Mouse (Mus musculus): Measurements from ENCODE around the gene Abcc5. TPM values are rescaled to one million over a fixed set of nuclear protein-coding genes. Genes with fewer than 3 reads are reported as not detected.

The Abcc5 gene
- polyA plus RNA-seq, 1 experiment from 2014 or later, result 80.9 TPM

Other genes starting within 250 kb of the Abcc5 start
- gene Map6d1, start 185.0 kb downstream of the Abcc5 start, polyA plus RNA-seq (2014; fragmentation: Nextera tagmentation; extraction: Ambion mirVana), result 1.8 and 2.0 TPM in 2 replicates
- gene Parl, start 124.0 kb downstream of the Abcc5 start, polyA plus RNA-seq (2014; fragmentation: Nextera tagmentation; extraction: Ambion mirVana), result 96.3 and 105 TPM in 2 replicates
- gene Cyp2ab1, start 101.0 kb downstream of the Abcc5 start, polyA plus RNA-seq (2014; fragmentation: Nextera tagmentation; extraction: Ambion mirVana), result not detected in 2 replicates
- gene Eif2b5, start 72.4 kb upstream of the Abcc5 start, polyA plus RNA-seq (2014; fragmentation: Nextera tagmentation; extraction: Ambion mirVana), result 130 and 137 TPM in 2 replicates
- 58.1 and 62.7 TPM in 2 replicates for gene Dvl3, start 90.6 kb upstream of the Abcc5 start, polyA plus RNA-seq (2014; fragmentation: Nextera tagmentation; extraction: Ambion mirVana)
- 886 and 907 TPM in 2 replicates for gene Ap2m1, start 109.1 kb upstream of the Abcc5 start, polyA plus RNA-seq (2014; fragmentation: Nextera tagmentation; extraction: Ambion mirVana)
- gene Abcf3, start 122.2 kb upstream of the Abcc5 start, polyA plus RNA-seq (2014; fragmentation: Nextera tagmentation; extraction: Ambion mirVana), result 59.5 and 61.3 TPM in 2 replicates
- gene Vwa5b2, start 163.1 kb upstream of the Abcc5 start, polyA plus RNA-seq (2014; fragmentation: Nextera tagmentation; extraction: Ambion mirVana), result 3.8 and 4.3 TPM in 2 replicates
- gene Eef1akmt4, start 185.2 kb upstream of the Abcc5 start, polyA plus RNA-seq (2014; fragmentation: Nextera tagmentation; extraction: Ambion mirVana), result 32.2 and 34.4 TPM in 2 replicates
- not detected in 2 replicates for gene Gm49333, start 185.2 kb upstream of the Abcc5 start, polyA plus RNA-seq (2014; fragmentation: Nextera tagmentation; extraction: Ambion mirVana)
- gene Alg3, start 185.3 kb upstream of the Abcc5 start, polyA plus RNA-seq (2014; fragmentation: Nextera tagmentation; extraction: Ambion mirVana), result 58.6 and 61.3 TPM in 2 replicates
- 4.1 and 4.4 TPM in 2 replicates for gene Camk2n2, start 194.9 kb upstream of the Abcc5 start, polyA plus RNA-seq (2014; fragmentation: Nextera tagmentation; extraction: Ambion mirVana)
- gene Ece2, start 203.4 kb upstream of the Abcc5 start, polyA plus RNA-seq (2014; fragmentation: Nextera tagmentation; extraction: Ambion mirVana), result 2.2 and 4.6 TPM in 2 replicates
- gene Psmd2, start 225.3 kb upstream of the Abcc5 start, polyA plus RNA-seq (2014; fragmentation: Nextera tagmentation; extraction: Ambion mirVana), result 490 and 517 TPM in 2 replicates
- 164 and 165 TPM in 2 replicates for gene Eif4g1, start 241.9 kb upstream of the Abcc5 start, polyA plus RNA-seq (2014; fragmentation: Nextera tagmentation; extraction: Ambion mirVana)

Measured in neural tube, embryonic 11.5 days (tissue).